Mouse (Mus musculus): ENCODE data around the gene Nova2.

GRCm38 (mm10) chr7:18948151-18948550, 22.5 kb downstream of the Nova2 start:
- TF ChIP-seq EP300 (IDR thresholded peaks at IDR 0.05; ENCODE audit: insufficient read depth, low read depth, low read length) (peak; percentile 97), CTCF (IDR thresholded peaks at IDR 0.05; ENCODE audit: low read depth, low read length) (no peak), POLR2A (IDR thresholded peaks at IDR 0.05; ENCODE audit: insufficient read depth, low read length) (no peak)
